Mouse (Mus musculus) thymus, postnatal 0 days (tissue): ENCODE data around the gene Spats2l. TPM values are rescaled to one million over a fixed set of nuclear protein-coding genes. Genes with fewer than 3 reads are reported as not detected.

Source experiments
- DNase-seq: peaks from one replicate; pipeline ENCODE4 v3.0.0-alpha.2; 2015; ENCODE audit warnings: low spot score
- polyA plus RNA-seq: library from polyadenylated mRNA; unstranded; fragments of >200 nt; fragmentation: Nextera tagmentation; extraction: Ambion mirVana; gene quantifications from 2 replicates; pipeline ENCODE4 v1.2.1, GENCODE M21; 2015

The Spats2l gene
- polyA plus RNA-seq, 1 experiment from 2014 or later, result 41.2 TPM

DNA sequence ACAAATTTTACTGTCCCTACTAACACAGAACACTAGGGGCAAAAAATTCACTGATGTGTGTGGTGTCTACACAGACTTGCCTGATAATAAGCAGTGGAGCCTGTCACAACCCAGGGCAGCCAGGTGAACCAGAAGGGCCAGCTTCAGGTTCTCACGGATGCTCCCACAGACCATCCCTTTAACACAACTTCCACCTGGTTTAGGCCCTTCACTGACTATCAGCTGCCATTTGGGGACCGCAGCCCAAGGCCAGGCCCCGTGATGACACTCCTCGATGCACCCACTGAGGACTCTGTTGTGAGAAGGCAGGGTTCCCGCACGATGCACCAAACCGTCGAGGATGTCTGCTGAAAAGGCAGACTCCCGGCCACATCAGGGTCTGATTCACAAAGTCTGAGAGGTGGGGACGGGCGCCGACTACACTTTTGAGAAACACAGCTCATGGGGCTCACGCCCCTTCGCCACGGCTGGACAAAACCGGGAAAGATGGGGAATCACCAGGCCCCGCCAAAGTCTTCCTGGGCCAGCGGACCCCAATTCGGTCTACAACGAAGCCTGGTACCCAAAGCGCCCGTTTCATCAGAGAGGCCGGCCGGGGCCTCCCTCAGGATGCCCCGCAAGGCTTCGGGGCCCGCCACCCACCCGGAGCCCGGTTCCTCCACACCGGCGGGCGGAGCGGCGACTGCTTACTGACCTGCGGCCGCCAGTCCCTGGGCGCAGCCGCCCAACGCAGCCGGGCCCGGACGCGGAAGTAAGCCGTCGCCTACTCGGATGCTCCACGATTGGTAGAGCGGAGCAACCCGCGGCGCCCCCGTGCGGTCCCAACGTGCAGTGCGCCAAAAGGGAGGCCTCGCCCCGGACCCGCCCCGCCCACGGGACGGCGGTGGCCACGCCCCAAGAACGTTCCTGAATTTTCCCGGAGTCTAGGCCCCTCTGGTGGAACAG lies 195.6 kb downstream of the Spats2l start:
- peak; percentile 88 for DNase-seq

DNA sequence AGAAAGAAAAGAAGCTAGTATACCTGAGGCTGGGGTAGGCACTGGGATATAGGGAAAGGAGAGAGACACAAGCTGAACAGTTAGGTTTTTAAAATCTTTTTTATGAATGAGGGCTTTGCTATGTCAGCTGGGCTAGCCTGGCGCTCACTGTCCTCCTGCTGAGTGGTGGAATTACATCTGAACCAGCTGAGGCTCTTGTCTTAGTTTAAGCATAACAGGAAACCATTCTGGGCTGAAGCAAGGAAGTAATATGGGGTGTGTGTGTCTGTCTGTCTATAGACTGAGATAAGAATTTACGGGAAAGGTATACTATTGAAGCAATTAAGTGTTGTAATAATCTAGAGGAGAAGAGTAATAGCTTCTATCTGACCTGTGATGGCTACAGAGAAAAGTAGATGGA lies 197.6 kb downstream of the Spats2l start:
- no peak for DNase-seq

DNA sequence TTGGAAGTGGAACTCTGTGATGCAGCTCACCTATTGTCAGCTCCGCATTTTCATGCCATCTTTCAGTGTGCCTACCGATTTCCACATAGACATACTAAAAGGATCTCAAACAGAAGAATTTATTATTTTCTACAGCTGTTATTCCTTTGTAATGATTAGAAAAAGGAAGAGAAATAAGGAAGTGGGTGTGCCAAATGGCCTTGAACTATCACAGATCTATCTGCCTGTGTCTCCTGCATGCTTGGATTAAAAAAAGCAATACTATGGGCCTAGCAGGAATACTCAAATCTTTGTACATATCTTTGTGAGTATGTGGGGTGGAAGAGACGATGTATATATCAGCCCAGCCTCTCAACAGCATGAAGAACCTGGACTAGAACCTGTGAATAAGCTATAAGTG lies 202.9 kb downstream of the Spats2l start:
- no peak for DNase-seq

DNA sequence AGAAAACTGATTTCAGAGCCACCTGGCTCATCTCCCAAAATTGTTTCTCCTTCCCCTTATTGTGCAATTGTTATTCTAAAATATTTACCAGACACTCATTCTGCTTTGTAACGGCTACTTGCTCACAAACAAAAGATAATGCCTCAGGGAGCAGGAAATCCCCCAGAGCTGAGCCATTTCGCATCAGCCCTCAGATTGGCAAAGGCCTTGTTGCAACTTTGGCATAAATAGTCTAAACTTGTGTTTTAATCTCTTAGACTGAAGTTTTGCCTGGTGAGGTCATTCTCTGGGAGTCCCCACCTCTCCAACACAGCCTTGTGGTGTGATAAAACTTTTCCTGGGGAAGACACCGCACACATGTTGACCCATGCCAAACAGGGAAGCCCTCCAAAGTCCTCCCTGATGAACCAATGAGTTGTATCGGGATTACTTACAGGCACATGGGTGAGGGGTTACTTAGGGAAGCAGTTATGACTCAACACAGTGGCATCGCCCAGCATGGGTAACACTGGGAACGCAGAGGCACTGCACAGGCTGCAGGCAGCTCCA lies 215.2 kb downstream of the Spats2l start:
- no peak for DNase-seq

DNA sequence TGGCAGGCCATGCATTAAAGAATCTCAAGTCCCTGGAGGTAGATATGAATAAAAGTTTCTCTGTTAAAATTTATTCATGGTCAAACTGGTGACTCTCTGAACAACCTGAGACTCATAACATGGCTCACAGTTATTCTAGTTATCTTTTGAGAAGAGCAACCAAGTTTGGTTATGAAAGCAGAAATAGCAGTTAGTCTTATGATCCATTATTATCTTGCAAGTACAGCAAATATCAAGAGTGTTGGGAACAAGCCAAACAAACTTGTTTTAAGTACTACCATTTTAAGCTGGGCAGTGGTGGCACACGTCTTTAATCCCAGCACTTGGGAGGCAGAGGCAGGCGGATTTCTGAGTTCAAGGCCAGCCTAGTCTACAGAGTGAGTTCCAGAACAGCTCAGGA lies 217.3 kb downstream of the Spats2l start:
- DNase-seq, result no peak

DNA sequence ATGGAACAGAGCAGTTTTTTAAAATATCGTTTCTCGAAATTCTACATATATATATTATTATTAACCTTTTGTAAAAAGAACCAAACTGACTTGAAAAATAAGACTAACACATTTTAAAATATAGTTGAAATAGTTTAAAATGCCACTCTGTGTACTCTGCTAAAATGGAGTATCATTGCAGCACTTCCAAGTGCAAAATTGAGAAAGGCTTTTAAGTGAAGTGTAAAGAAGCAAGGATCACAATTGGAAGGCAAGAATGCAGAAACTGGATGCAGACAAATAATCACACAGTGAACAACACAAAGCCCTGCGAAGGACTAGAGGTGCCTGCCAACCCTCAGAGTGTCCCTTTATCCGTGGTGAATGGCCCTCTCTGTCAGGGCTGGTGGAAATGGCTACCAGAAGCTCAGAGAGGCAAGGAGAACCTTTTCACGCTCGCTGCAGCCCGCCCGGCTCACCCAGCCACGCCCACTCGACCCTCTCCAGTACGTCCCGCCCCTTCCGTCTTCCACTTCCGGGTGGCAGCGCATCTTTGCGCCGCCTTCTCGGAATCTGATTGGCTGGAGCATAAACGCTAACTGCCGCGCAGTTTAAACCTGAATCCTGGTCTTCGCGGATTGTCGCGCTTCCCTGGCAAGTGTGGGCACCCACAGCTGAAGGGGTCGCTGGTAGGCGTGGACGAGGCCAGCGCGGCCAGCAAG lies 221.6 kb downstream of the Spats2l start, which contains the start of gene Sgo2a:
Gene Sgo2a, plus strand, starts transcription at position 540 of the 701 bp plus-strand sequence.
- DNase-seq, result peak; percentile 96

DNA sequence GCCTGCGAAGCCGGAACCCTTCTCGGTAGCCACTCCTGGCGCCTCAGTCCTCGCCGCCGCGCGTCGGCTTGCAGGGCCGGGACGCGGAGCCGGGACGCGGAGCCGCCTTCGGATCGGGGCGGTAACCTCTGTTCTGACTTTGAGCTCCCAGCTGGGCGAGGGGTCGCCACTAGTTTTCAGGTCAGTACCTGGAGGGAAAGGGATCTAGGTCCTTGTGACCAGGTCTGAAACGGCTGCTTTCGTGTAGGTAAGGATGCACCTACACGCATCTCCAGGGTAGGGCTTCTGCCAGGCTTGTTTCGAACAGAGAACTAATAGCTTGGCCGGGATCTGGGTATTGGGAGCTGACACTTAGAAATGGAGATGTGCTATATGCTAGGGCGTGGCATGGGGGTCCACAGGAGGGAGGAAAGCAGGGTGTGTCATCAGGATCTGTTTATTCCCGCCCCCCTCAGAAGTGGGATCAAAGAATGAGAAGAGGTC lies 222.2 kb downstream of the Spats2l start:
- DNase-seq, result no peak

Other genes with a start within 250 kb of the Spats2l start
- 16.9 and 18.6 TPM in 2 replicates for gene Sgo2a, start 221.8 kb downstream of the Spats2l start, polyA plus RNA-seq
- gene Kctd18, start 244.8 kb downstream of the Spats2l start, polyA plus RNA-seq, result 18.3 and 20.1 TPM in 2 replicates